Mouse (Mus musculus): Measurements from ENCODE around the gene Gns. TPM values are rescaled to one million over a fixed set of nuclear protein-coding genes. Genes with fewer than 3 reads are reported as not detected.

The Gns gene
- polyA plus RNA-seq, 1 experiment = 50.9 TPM

Other genes with a start within 250 kb of the Gns start
- 26.9 and 29.8 TPM in 2 replicates for gene Tbc1d30, start 13.8 kb upstream of the Gns start, polyA plus RNA-seq (2012; rRNA removed)
- 18.0 and 21.5 TPM in 2 replicates for gene Rassf3, start 111.3 kb downstream of the Gns start, polyA plus RNA-seq (2012; rRNA removed)
- 45.2 and 50.4 TPM in 2 replicates for gene Tbk1, start 221.7 kb downstream of the Gns start, polyA plus RNA-seq (2012; rRNA removed)